Mouse (Mus musculus) forebrain, embryonic 14.5 days (tissue): ENCODE data around the gene Ccdc83. TPM values are rescaled to one million over a fixed set of nuclear protein-coding genes. Genes with fewer than 3 reads are reported as not detected.
A peak's percentile ranks its signal among the peaks of the same experiment; 100 is the strongest.

Experiments used
- ATAC-seq: fragments of 200-750 bp; cut with Nextera tagmentation; 2 replicates; pipeline ENCODE4 v1.8.0; 2017; ENCODE audit warnings: mild to moderate bottlenecking, moderate library complexity
- DNase-seq: peaks from one replicate; pipeline ENCODE4 v3.0.0-alpha.2; 2015; ENCODE audit warnings: low spot score
- H3K27ac ChIP-seq: fragments of 300-500 bp; sonication (generic); 2 replicates; pipeline ENCODE4 v1.5.1; 2014; ENCODE audit warnings: low read depth, mild to moderate bottlenecking, control low read depth, low read length, moderate library complexity
- H3K27me3 ChIP-seq: fragments of 300-500 bp; sonication (generic); replicated peaks from 2 replicates; pipeline ENCODE4 v1.6.1; 2014; ENCODE audit warnings: low read length, control low read depth, mixed read lengths; ENCODE audit not compliant: control insufficient read depth, insufficient read depth
- H3K36me3 ChIP-seq: fragments of 300-500 bp; sonication (generic); 2 replicates; pipeline ENCODE4 v1.6.1; 2014; ENCODE audit warnings: low read length, control low read depth; ENCODE audit not compliant: control insufficient read depth, insufficient read depth
- H3K4me1 ChIP-seq: fragments of 300-500 bp; sonication (generic); 2 replicates; pipeline ENCODE4 v1.6.1; 2014; ENCODE audit warnings: antibody characterized with exemption, low read length, control low read depth; ENCODE audit not compliant: control insufficient read depth, insufficient read depth
- H3K4me2 ChIP-seq: fragments of 300-500 bp; sonication (generic); 2 replicates; pipeline ENCODE4 v1.6.1; 2014; ENCODE audit warnings: mild to moderate bottlenecking, control low read depth, low read length
- H3K4me3 ChIP-seq: fragments of 300-500 bp; sonication (generic); 2 replicates; pipeline ENCODE4 v1.5.1; 2014; ENCODE audit warnings: low read depth, low read length, control low read depth
- H3K9ac ChIP-seq: fragments of 300-500 bp; sonication (generic); 2 replicates; pipeline ENCODE4 v1.6.1; 2014; ENCODE audit warnings: mild to moderate bottlenecking, low read length, control low read depth, moderate library complexity
- H3K9me3 ChIP-seq: fragments of 300-500 bp; sonication (generic); replicated peaks from 2 replicates; pipeline ENCODE4 v1.6.1; 2016; ENCODE audit warnings: low read length, control low read depth, mixed read lengths; ENCODE audit not compliant: control insufficient read depth
- WGBS: fragments of 180-500 bp; shearing (Covaris S2); extraction: QIAGEN DNeasy Blood & Tissue Kit; methylation state at CpG from one replicate; pipeline ENCODE4 v1.1.7; 2014; 5-methylcytosine and 5-hydroxymethylcytosine counted together
- polyA plus RNA-seq: library from polyadenylated mRNA; unstranded; fragments of >200 nt; fragmentation: Nextera tagmentation; extraction: Ambion mirVana; gene quantifications from 2 replicates; pipeline ENCODE4 v1.2.1, GENCODE M21; 2014

The Ccdc83 gene
- not detected in 2 replicates for polyA plus RNA-seq

DNA sequence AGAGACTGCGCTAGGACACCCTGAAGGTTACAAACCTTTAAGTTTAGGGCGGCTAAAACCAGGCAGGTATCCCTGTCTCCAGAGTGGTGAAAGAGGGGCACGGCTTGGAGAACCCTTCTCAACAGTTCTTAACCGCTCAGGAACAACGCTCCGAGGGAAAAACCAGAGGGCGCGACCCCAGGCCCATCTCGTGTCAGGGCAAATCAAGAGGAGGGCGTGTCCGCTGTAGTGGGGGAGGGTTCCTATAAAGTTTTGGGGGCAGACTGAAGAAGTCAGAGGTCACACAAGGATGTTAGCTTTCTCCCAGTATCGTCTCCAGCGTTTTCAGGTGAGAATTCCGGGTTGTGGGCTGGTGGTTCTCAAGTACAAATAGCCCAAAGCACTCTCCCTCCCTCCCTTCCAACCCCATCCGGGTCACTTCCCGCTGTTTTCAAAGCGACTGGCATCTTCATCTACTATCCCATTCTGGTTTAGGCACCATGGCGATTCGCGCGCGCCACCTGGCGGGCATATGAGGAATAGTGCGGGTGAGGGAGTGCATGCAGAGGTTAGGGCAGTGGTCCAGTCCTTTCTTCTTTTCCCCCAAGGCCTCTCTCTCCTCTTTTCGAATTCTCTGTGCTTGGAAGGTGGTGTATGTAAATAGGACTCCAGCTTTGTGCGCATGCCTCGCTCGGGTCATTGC is at the start of gene Ccdc83:
Gene Ccdc83, minus strand, starts transcription at position 489 of the 682 bp plus-strand sequence.
- 7% methylated on average over 28 of the region's 28 CpGs for WGBS
- H3K9ac ChIP-seq: peak within 1 kb of the TSS; percentile 9; the same call in 1 of the 2 replicates

DNA sequence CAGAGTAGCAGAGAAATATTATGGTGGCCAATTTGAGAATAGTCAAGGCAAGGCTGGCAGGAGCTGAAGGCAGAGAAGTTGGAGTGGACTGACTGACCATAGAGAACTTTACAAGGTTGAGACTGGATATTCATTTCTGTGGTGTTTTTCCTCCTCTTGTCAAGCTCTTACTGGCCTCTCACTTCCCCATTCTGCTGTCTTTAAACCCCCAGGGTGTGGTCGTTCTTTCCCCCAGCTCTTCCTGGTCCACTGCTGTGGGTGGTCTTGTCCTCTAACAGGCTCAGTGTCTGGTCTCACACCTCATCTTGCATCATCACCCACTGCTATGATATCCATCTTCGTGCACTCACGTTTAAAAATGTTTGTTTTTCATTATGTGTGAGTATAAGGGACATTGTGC is 47.8 kb upstream of the Ccdc83 start:
- Histone ChIP-seq H3K4me1 (no peaks in the 10 kb centered on the region), H3K9me3 (no peaks in the 10 kb centered on the region), H3K27me3 (no peaks in the 10 kb centered on the region), H3K36me3 (no peaks in the 10 kb centered on the region), H3K4me3 (no peak overlapping the region), H3K4me2 (no peak overlapping the region), H3K27ac (no peak overlapping the region), H3K9ac (no peak overlapping the region)
- DNase-seq: no peak
- ATAC-seq: no peak
- WGBS: 87% methylated on average over 3 of the region's 3 CpGs

More for the DNA sequence above, at the start of gene Ccdc83:
- H3K4me2 ChIP-seq: peak within 1 kb of the TSS; percentile 42
- peak; percentile 80 for ATAC-seq
- H3K27me3 ChIP-seq: no peaks in the 10 kb centered on the region
- no peaks in the 10 kb centered on the region for H3K36me3 ChIP-seq
- no peaks in the 10 kb centered on the region for H3K9me3 ChIP-seq
- H3K27ac ChIP-seq: no peak within 1 kb of the TSS
- no peak within 1 kb of the TSS; the same call in 1 of the 2 replicates for H3K4me3 ChIP-seq
- peaks cover 3% of the 10 kb centered on the region for H3K4me1 ChIP-seq
- peak; percentile 84 for DNase-seq

DNA sequence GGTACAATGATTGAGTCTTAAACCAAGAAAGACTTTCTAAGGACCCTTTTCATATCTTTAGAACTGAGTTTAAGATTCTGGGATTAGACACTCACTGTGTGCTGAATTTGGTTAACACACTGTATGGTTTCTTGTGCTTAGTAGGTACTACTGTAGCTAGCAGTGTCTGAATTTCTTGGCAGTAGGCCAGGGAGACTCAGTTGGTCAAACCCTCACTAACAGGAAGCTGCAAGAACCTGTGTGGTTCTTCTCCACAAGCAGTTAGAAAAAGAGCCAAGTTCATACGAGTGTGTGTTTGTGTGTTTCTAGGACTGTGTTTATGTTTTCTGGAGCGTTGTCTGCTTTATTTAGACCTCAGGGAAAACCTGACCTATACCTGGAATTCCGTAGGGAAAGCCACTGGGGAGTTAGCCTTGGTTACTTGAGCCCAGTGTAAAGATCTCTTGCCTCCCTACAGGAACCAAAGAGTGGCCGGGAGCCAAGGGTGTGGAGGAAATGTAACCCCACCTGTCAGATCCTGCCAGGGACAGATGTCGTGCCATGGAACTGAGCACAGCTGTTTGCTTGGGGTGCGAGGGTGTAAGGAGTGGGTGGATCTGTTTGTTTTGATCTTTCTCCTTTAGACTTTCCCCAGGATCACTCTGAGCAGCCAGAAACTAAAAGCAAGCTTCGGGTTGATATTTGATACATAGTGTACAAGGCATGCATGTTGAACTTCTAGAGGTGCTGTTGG is 46.7 kb upstream of the Ccdc83 start:
- Histone ChIP-seq H3K4me2 (no peak overlapping the region), H3K4me1 (no peaks in the 10 kb centered on the region), H3K27ac (no peak overlapping the region), H3K36me3 (no peaks in the 10 kb centered on the region), H3K4me3 (no peak overlapping the region), H3K9ac (no peak overlapping the region), H3K27me3 (no peaks in the 10 kb centered on the region), H3K9me3 (no peaks in the 10 kb centered on the region)
- 84% methylated on average over 7 of the region's 7 CpGs for WGBS
- no peak for ATAC-seq
- DNase-seq: no peak

DNA sequence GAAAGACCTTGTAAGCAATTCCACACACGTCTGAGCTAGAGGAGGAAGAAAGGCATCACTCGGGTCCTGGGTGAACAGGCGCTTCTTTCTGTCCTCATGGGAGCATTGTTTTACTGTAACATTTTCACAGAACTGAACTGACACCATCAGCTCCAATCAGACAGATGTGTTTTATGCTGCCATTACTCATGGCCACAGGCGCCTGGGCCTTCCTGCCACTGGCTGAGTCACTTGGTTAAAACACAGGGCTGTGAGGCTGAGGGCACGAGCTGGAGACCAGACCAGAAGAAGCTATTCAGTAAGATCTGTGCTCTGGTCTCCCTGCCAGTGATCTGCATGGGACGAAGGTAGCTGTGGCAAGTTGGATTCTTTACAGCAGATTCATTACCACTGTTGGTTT is 42.4 kb upstream of the Ccdc83 start:
- Histone ChIP-seq H3K4me1 (no peaks in the 10 kb centered on the region), H3K27ac (no peak overlapping the region), H3K36me3 (no peaks in the 10 kb centered on the region), H3K27me3 (0 out of 2 replicates have a peak, but pooled peaks cover 6% of the 10 kb centered on the region), H3K9me3 (no peaks in the 10 kb centered on the region), H3K4me2 (no peak overlapping the region), H3K4me3 (no peak overlapping the region), H3K9ac (no peak overlapping the region)
- DNase-seq (no peak), ATAC-seq (no peak)
- WGBS: 75% methylated on average over 6 of the region's 6 CpGs

DNA sequence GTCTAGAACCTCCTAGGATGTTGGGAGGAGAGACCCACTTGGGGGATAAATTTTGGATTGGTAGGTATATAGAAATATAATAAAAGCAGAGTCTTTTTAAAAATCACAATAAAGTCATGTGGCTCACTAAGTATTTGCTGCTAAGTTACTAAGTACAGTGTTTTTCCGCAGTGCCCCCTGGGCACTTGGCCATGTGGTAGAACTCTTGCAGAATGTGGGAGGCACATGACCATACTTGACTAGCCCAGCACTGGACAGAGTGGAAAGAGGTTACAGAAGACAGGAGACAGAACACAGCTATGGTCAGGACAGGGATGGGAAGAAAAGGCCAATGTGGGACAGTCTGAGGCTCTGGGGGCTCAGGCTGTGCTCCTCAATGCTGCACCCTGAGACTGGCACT is 41.4 kb upstream of the Ccdc83 start:
- H3K4me1 ChIP-seq: 0 out of 2 replicates have a peak, but pooled peaks cover 2% of the 10 kb centered on the region
- WGBS: 97% methylated on average over 1 of the region's 1 CpGs
- H3K9ac ChIP-seq: no peak overlapping the region
- no peak for ATAC-seq
- H3K4me3 ChIP-seq: no peak overlapping the region
- no peak overlapping the region for H3K4me2 ChIP-seq
- H3K27ac ChIP-seq: no peak overlapping the region
- DNase-seq: no peak
- no peaks in the 10 kb centered on the region for H3K9me3 ChIP-seq
- no peaks in the 10 kb centered on the region for H3K36me3 ChIP-seq
- H3K27me3 ChIP-seq: peaks cover 14% of the 10 kb centered on the region; the same call in 1 of the 2 replicates

DNA sequence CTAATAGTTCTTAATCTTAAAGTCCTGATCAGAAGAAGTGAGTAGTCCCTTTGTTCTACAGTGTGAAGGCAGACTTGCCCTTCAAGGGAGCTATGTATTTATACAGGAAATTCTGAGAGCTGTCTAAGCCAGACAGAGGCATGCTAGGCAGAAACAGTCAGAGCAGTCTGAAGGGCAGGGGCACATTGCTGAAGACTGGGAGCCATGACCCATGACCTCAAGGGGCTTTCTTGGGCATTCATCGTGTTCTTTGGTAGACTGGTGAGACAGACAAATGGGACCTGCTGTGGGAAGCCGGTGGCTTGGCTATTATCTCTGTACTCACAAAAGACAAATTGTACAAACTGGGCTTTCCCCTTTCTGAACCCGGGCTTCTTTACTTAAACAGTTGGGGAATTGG is 40.5 kb upstream of the Ccdc83 start:
- Histone ChIP-seq H3K27ac (no peak overlapping the region), H3K4me3 (no peak overlapping the region), H3K9ac (no peak overlapping the region), H3K4me1 (0 out of 2 replicates have a peak, but pooled peaks cover 2% of the 10 kb centered on the region), H3K4me2 (no peak overlapping the region), H3K27me3 (peaks cover 14% of the 10 kb centered on the region; the same call in 1 of the 2 replicates), H3K36me3 (no peaks in the 10 kb centered on the region), H3K9me3 (no peaks in the 10 kb centered on the region)
- DNase-seq (no peak), ATAC-seq (no peak)
- 1% methylated on average over 3 of the region's 3 CpGs for WGBS

DNA sequence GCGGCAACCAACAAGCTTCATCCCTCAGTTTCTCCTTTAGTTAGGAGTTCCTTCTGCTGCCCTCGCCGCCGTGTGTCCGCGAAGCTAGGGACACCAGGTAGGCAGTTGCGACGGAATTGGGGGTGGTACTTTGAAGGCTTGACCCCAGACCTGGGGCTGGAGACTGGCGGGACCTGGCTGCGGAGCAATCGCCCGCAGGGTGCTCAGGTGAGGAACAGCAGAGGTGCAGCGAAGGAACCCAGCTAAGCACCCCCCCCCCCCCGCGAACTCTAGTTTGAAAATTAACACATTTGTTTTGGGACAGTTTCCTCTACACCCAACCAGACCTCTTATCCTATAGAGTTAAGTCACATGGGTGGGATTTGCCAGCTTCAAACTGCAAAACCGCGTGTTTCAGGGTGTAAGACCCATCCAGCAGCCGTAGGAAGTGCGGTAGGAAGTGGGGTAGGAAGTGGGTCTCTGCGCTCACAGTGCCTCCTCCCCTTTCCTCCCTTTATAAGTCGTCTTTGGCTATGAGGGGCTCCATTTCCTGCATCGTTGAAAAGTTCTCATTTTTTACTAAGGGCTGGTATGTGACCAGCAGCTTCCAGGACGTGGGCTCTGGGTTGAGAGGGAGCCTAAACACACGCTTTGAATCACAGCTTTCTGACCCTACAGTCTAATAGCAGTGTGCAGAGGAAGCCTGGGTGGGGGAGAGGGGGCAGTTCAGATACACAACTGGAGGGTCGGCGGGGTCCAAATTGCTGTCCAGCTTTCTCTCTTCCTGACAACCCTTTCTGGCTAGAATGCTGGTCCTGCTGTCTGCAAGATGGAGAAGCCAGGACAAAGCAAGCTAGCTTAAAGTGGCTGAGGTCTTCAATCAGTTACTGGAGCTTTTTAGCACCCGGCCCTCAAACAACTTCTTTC is 37.3 kb upstream of the Ccdc83 start:
- DNase-seq: peak; percentile 24
- WGBS: 6% methylated on average over 27 of the region's 27 CpGs

DNA sequence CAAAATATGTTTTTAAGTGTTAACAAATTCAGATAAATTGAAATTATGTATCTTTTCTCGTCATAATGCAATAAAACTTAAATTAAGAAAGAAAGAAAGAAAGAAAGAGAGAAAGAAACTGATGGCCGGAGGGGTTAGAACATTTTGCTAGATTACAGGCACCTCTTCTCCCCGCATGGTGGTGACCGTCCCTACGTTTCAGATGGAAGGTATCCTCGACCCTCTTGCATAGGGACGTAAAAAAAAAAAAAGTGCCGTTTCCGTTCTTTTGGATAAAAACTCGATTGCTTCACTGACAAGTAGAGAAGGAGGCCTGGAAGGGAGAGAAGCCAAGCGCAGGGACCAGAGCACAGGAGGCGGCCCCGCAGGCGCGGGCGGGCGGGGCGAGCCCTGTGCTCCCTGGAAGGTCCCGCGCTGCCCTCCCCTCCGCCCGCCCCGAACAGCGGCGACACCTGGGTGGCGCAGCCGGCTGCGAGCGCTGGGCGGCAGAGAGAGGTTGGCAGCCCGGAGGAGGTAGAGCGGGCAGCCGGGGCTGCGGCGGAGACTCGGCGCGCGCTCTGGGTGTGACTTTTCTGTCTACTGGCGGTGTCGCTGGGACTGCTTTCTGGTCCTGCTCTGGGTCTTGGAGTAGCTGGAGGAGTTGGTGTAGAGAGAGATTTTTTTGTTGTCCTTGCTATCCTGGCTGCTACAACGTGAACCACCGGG is 36.5 kb upstream of the Ccdc83 start, which contains the start of gene Sytl2:
Gene Sytl2, plus strand, starts transcription at position 311 of the 705 bp plus-strand sequence.
- Histone ChIP-seq H3K4me3 (peak within 1 kb of the TSS; percentile 55), H3K27me3 (peaks cover 14% of the 10 kb centered on the region; the same call in 1 of the 2 replicates), H3K9ac (peak within 1 kb of the TSS; percentile 61), H3K36me3 (no peaks in the 10 kb centered on the region), H3K27ac (no peak within 1 kb of the TSS), H3K4me1 (0 out of 2 replicates have a peak, but pooled peaks cover 2% of the 10 kb centered on the region), H3K9me3 (no peaks in the 10 kb centered on the region), H3K4me2 (peak within 1 kb of the TSS; percentile 95)
- peak; percentile 57 for DNase-seq
- peak; percentile 87 for ATAC-seq
- WGBS: 2% methylated on average over 43 of the region's 43 CpGs

More for the DNA sequence above, 37.3 kb upstream of the Ccdc83 start:
- Histone ChIP-seq H3K9me3 (no peaks in the 10 kb centered on the region), H3K4me1 (0 out of 2 replicates have a peak, but pooled peaks cover 2% of the 10 kb centered on the region), H3K4me2 (peak overlapping the region; percentile 95), H3K27ac (no peak overlapping the region), H3K27me3 (peaks cover 14% of the 10 kb centered on the region; the same call in 1 of the 2 replicates), H3K9ac (peak overlapping the region; percentile 61), H3K4me3 (peak overlapping the region; percentile 55), H3K36me3 (no peaks in the 10 kb centered on the region)
- ATAC-seq: peak; percentile 51
